10 mouse cellular contexts compared by ENCODE assay signal in genomic region chr9:121350601-121351000, GRCm38 (mm10). TPM values are rescaled to one million over a fixed set of nuclear protein-coding genes. Genes with fewer than 3 reads are reported as not detected.
DNase-seq lines count a peak whose midpoint lies in the region; ATAC-seq and TF ChIP-seq lines count a peak whose summit lies in the region.
"Had no signal": no experiment of that assay in that cellular context is flagged by ENCODE, and none has a peak within 500 bp of the region (broad histone marks: within the 10 kb centered on the region; RNA-seq: fewer than 3 reads in every experiment).

No protein-coding gene starts in this region.

- DNase-seq in forebrain, embryonic 11.5 days (ENCODE audit: low spot score): no peak
- no peak for DNase-seq in lung, embryonic 14.5 days
- no peak for DNase-seq in lung, postnatal 36 days
- no peak for DNase-seq in forebrain, postnatal 0 days
- no peak for DNase-seq in layer of hippocampus, postnatal 14 days (ENCODE audit: low spot score in 2 of 2)
- DNase-seq in ovary, postnatal 10 days (ENCODE audit: low spot score): no peak
- DNase-seq: cerebellum, postnatal 10 days had no signal

- no peak overlapping the region for H3K4me3 ChIP-seq in forebrain, embryonic 11.5 days (ENCODE audit: low read depth, low read length)
- no peak overlapping the region for H3K4me3 ChIP-seq in forebrain, embryonic 15.5 days
- no peak overlapping the region for H3K4me3 ChIP-seq in lung, embryonic 14.5 days (ENCODE audit: low read depth, low read length)
- no peak overlapping the region for H3K4me3 ChIP-seq in forebrain, postnatal 0 days (ENCODE audit: low read depth, low read length)
- no peak overlapping the region for H3K4me3 ChIP-seq in small intestine, adult 2 months (ENCODE audit: low read depth, low read length)

- H3K9ac ChIP-seq in forebrain, embryonic 11.5 days (ENCODE audit: low read length): no peak overlapping the region; the same call in 1 of the 2 replicates
- no peak overlapping the region for H3K9ac ChIP-seq in forebrain, embryonic 15.5 days (replicated peaks)
- H3K9ac ChIP-seq in lung, embryonic 14.5 days: peak overlapping the region; percentile 32; the same call in 1 of the 2 replicates
- H3K9ac ChIP-seq in forebrain, postnatal 0 days: no peak overlapping the region

- no peak for ATAC-seq in forebrain, embryonic 11.5 days (replicated peaks; ENCODE audit: low FRiP score)
- ATAC-seq in forebrain, embryonic 15.5 days (replicated peaks): no peak
- ATAC-seq in lung, embryonic 14.5 days (ENCODE audit: insufficient read depth): no peak
- ATAC-seq in forebrain, postnatal 0 days: peak; percentile 40
- ATAC-seq: activated CD4-positive, CD25-positive, alpha-beta regulatory T cell, adult 4 months had no signal

- no peak for TF ChIP-seq CTCF in lung, embryonic 14.5 days (IDR thresholded peaks at IDR 0.05; ENCODE audit: low read depth)
- TF ChIP-seq CTCF in forebrain, postnatal 0 days (IDR thresholded peaks at IDR 0.05; ENCODE audit: low read depth): no peak
- no peak for TF ChIP-seq CTCF in small intestine, adult 2 months (IDR thresholded peaks at IDR 0.05; ENCODE audit: extremely low read depth, insufficient read length, insufficient replicate concordance, low read depth, low read length)

- no peak for TF ChIP-seq POLR2A in small intestine, adult 2 months (IDR thresholded peaks at IDR 0.05; ENCODE audit: low read depth, low read length)

- no peaks in the 10 kb centered on the region for H3K36me3 ChIP-seq in forebrain, embryonic 11.5 days (ENCODE audit: control insufficient read depth, insufficient read depth, low read length)
- no peaks in the 10 kb centered on the region for H3K36me3 ChIP-seq in forebrain, embryonic 15.5 days
- H3K36me3 ChIP-seq in lung, embryonic 14.5 days (ENCODE audit: insufficient read depth): no peaks in the 10 kb centered on the region
- H3K36me3 ChIP-seq in forebrain, postnatal 0 days (ENCODE audit: insufficient read depth): no peaks in the 10 kb centered on the region
- no peaks in the 10 kb centered on the region for H3K36me3 ChIP-seq in small intestine, adult 2 months (ENCODE audit: control insufficient read depth, insufficient read depth, low read length)

- no peaks in the 10 kb centered on the region for H3K9me3 ChIP-seq in forebrain, embryonic 11.5 days (ENCODE audit: control insufficient read depth, low read length)
- no peaks in the 10 kb centered on the region for H3K9me3 ChIP-seq in forebrain, embryonic 15.5 days
- H3K9me3 ChIP-seq in lung, embryonic 14.5 days (ENCODE audit: low read depth, low read length): no peaks in the 10 kb centered on the region
- H3K9me3 ChIP-seq in forebrain, postnatal 0 days (ENCODE audit: low read length): no peaks in the 10 kb centered on the region

- no peak overlapping the region for H3K4me2 ChIP-seq in forebrain, embryonic 11.5 days (ENCODE audit: low read depth, low read length, severe bottlenecking)
- no peak overlapping the region for H3K4me2 ChIP-seq in forebrain, embryonic 15.5 days (replicated peaks)
- H3K4me2 ChIP-seq in lung, embryonic 14.5 days: no peak overlapping the region
- no peak overlapping the region for H3K4me2 ChIP-seq in forebrain, postnatal 0 days (ENCODE audit: low read depth)

- H3K27ac ChIP-seq in forebrain, embryonic 11.5 days (ENCODE audit: low read depth, low read length): peak overlapping the region; percentile 57; the same call in 1 of the 2 replicates
- no peak overlapping the region for H3K27ac ChIP-seq in forebrain, embryonic 15.5 days (replicated peaks)
- H3K27ac ChIP-seq in lung, embryonic 14.5 days (ENCODE audit: low read depth): peak overlapping the region; percentile 42; the same call in 1 of the 2 replicates
- no peak overlapping the region for H3K27ac ChIP-seq in forebrain, postnatal 0 days (ENCODE audit: low read depth, low read length)
- H3K27ac ChIP-seq in small intestine, adult 2 months (ENCODE audit: insufficient read depth, low read depth, low read length): peak overlapping the region; percentile 75

- H3K4me1 ChIP-seq in forebrain, embryonic 11.5 days (replicated peaks; ENCODE audit: control insufficient read depth, insufficient read depth, low read length): peaks cover 31% of the 10 kb centered on the region
- H3K4me1 ChIP-seq in forebrain, embryonic 15.5 days: peaks cover 58% of the 10 kb centered on the region
- peaks cover 42% of the 10 kb centered on the region for H3K4me1 ChIP-seq in lung, embryonic 14.5 days (ENCODE audit: insufficient read depth)
- H3K4me1 ChIP-seq in forebrain, postnatal 0 days (ENCODE audit: insufficient read depth): peaks cover 13% of the 10 kb centered on the region
- H3K4me1 ChIP-seq in small intestine, adult 2 months (ENCODE audit: control insufficient read depth, insufficient read depth, insufficient read length, low read length): peaks cover 64% of the 10 kb centered on the region

- WGBS in forebrain, embryonic 11.5 days: 53% methylated on average over 3 of the region's 3 CpGs
- WGBS in forebrain, embryonic 15.5 days: 38% methylated on average over 3 of the region's 3 CpGs
- 37% methylated on average over 3 of the region's 3 CpGs for WGBS in lung, embryonic 14.5 days
- 41% methylated on average over 3 of the region's 3 CpGs for WGBS in forebrain, postnatal 0 days
- WGBS in small intestine, adult 2 months: 43% methylated on average over 3 of the region's 3 CpGs

- no peaks in the 10 kb centered on the region for H3K27me3 ChIP-seq in forebrain, embryonic 11.5 days (ENCODE audit: control insufficient read depth, insufficient read depth, low read length)
- no peaks in the 10 kb centered on the region for H3K27me3 ChIP-seq in forebrain, embryonic 15.5 days
- no peaks in the 10 kb centered on the region for H3K27me3 ChIP-seq in lung, embryonic 14.5 days (ENCODE audit: insufficient read depth, low read length)
- H3K27me3 ChIP-seq in forebrain, postnatal 0 days (ENCODE audit: insufficient read depth, low read length): no peaks in the 10 kb centered on the region
- no peaks in the 10 kb centered on the region for H3K27me3 ChIP-seq in small intestine, adult 2 months (ENCODE audit: control insufficient read depth, insufficient read depth, low read length)

RNA-seq across cellular contexts. Expression of gene Trak1, which starts 53.3 kb away (rescaled TPM):
- 33.5 and 36.4 TPM in 2 replicates for polyA plus RNA-seq in forebrain, embryonic 11.5 days (2014; fragmentation: Nextera tagmentation; extraction: Ambion mirVana)
- polyA plus RNA-seq in forebrain, embryonic 15.5 days (2015; fragmentation: Nextera tagmentation; extraction: Ambion mirVana): 75.8 and 78.7 TPM in 2 replicates
- 20.8 and 20.9 TPM in 2 replicates for polyA plus RNA-seq in lung, embryonic 14.5 days (2014; fragmentation: Nextera tagmentation; extraction: Ambion mirVana)
- 115 and 116 TPM in 2 replicates for total RNA-seq in forebrain, postnatal 0 days (2014; rRNA removed)
- 46.2 and 61.8 TPM in 2 replicates for polyA plus RNA-seq in forebrain, postnatal 0 days (2015; fragmentation: Nextera tagmentation; extraction: Ambion mirVana)
- 55.4 and 99.8 TPM in 2 replicates for polyA plus RNA-seq in small intestine, adult 2 months (2012; rRNA removed)
- 100 to 1,000 TPM; 230 to 235 TPM for total RNA-seq in layer of hippocampus, postnatal 14 days (2021)

Comparison
In these comparisons a context has a peak if more than half of its experiments do, and no peak if none do; other contexts are left out.
1. H3K27ac ChIP-seq: peak in forebrain, embryonic 11.5 days (single experiment), lung, embryonic 14.5 days (single experiment) and small intestine, adult 2 months (single experiment); none in forebrain, embryonic 15.5 days (single experiment) and forebrain, postnatal 0 days (single experiment).